Mouse (Mus musculus) intestine, embryonic 14.5 days (tissue): ENCODE results near the gene Vwa2. TPM values are rescaled to one million over a fixed set of nuclear protein-coding genes. Genes with fewer than 3 reads are reported as not detected.

Source experiments
- ATAC-seq: fragments of 200-750 bp; cut with Nextera tagmentation; replicated peaks from 2 replicates; pipeline ENCODE4 v1.8.0; 2017; ENCODE audit warnings: low read depth, moderate number of reproducible peaks, moderate TSS enrichment, moderate library complexity; ENCODE audit not compliant: low FRiP score, low TSS enrichment
- DNase-seq: peaks from one replicate; pipeline ENCODE4 v3.0.0-alpha.2; 2018; ENCODE audit warnings: low spot score
- H3K27ac ChIP-seq: fragments of 300-500 bp; sonication (generic); 2 replicates; pipeline ENCODE4 v1.5.1; 2014; ENCODE audit warnings: low read depth, mild to moderate bottlenecking, control low read depth
- H3K27me3 ChIP-seq: fragments of 300-500 bp; sonication (generic); replicated peaks from 2 replicates; pipeline ENCODE4 v1.6.1; 2014; ENCODE audit warnings: low read length, control low read depth; ENCODE audit not compliant: control insufficient read depth, insufficient read depth
- H3K36me3 ChIP-seq: fragments of 300-500 bp; sonication (generic); 2 replicates; pipeline ENCODE4 v1.6.1; 2014; ENCODE audit warnings: low read length, control low read depth; ENCODE audit not compliant: control insufficient read depth, insufficient read depth
- H3K4me1 ChIP-seq: fragments of 300-500 bp; sonication (generic); replicated peaks from 2 replicates; pipeline ENCODE4 v1.6.1; 2014; ENCODE audit warnings: low read length, control low read depth, mixed read lengths; ENCODE audit not compliant: control insufficient read depth, insufficient read depth
- H3K4me2 ChIP-seq: fragments of 300-500 bp; sonication (generic); 2 replicates; pipeline ENCODE4 v1.6.1; 2014; ENCODE audit warnings: low read length
- H3K4me3 ChIP-seq: fragments of 300-500 bp; sonication (generic); 2 replicates; pipeline ENCODE4 v1.5.1; 2014; ENCODE audit warnings: low read depth, low read length, control low read depth, mixed read lengths
- H3K9ac ChIP-seq: fragments of 300-500 bp; sonication (generic); 2 replicates; pipeline ENCODE4 v1.6.1; 2014; ENCODE audit warnings: mild to moderate bottlenecking, low read length
- H3K9me3 ChIP-seq: fragments of 300-500 bp; sonication (generic); 2 replicates; pipeline ENCODE4 v1.6.1; 2016; ENCODE audit warnings: low read length, control low read depth; ENCODE audit not compliant: control insufficient read depth
- WGBS: fragments of 180-500 bp; shearing (Covaris S2); extraction: QIAGEN DNeasy Blood & Tissue Kit; methylation state at CpG from one replicate; pipeline ENCODE4 v1.1.7; 2014; 5-methylcytosine and 5-hydroxymethylcytosine counted together
- polyA plus RNA-seq: library from polyadenylated mRNA; unstranded; fragments of >200 nt; fragmentation: Nextera tagmentation; extraction: Ambion mirVana; gene quantifications from 2 replicates; pipeline ENCODE4 v1.2.1, GENCODE M21; 2014

The Vwa2 gene
- polyA plus RNA-seq, 1 experiment from 2014 or later = 1.8 TPM

DNA sequence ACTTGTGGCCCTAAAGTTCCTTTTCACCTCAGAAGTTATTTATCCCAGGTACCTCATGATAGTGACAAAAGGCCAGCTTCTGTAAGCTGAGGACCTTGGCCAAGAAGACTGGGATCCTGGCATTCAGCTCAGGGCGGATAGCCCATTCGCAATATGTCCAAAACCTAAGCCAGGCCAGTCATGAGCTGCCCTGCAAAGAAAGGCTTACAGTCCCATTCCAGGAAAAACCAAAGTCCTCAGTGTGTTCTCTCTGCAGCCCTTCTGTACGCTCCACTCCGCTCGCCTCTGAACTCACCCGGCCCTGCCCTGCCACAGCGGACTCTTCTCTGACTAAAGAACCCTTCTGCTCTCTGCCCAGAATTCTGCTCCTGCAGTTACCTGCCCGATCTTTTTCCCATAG, 62.2 kb downstream of the Vwa2 start:
- H3K27ac ChIP-seq = no peak overlapping the region
- H3K9ac ChIP-seq = no peak overlapping the region
- DNase-seq (no peak), ATAC-seq (no peak)
- no peak overlapping the region for H3K4me2 ChIP-seq
- WGBS = 96% methylated on average over 8 of the region's 8 CpGs
- no peaks in the 10 kb centered on the region for H3K27me3 ChIP-seq
- H3K9me3 ChIP-seq = no peaks in the 10 kb centered on the region
- no peaks in the 10 kb centered on the region for H3K4me1 ChIP-seq
- H3K4me3 ChIP-seq = no peak overlapping the region
- 0 out of 2 replicates have a peak, but pooled peaks cover 6% of the 10 kb centered on the region for H3K36me3 ChIP-seq

DNA sequence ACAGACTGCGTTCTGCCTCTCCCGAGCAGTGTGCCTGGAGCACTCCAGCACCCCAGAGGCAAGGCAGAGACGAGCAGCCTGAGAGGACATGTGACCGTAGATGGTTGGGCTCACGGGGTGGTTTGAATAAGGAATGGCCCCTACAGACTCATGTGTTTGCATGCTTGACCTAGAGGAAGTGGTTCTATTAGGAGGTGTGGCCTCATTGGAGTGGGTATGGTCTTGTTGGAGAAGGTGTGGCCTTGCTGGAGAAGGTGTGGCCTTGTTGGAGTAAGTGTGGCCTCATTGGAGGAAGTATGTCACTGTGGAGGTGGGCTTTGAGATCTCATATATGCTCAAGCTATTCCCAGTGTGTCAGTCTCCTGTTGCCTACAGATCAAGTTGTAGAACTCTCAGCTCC, 63.9 kb downstream of the Vwa2 start:
- Histone ChIP-seq H3K36me3 (peaks cover 8% of the 10 kb centered on the region; the same call in 1 of the 2 replicates), H3K4me3 (no peak overlapping the region), H3K9ac (no peak overlapping the region), H3K4me1 (no peaks in the 10 kb centered on the region), H3K27me3 (no peaks in the 10 kb centered on the region), H3K4me2 (no peak overlapping the region), H3K9me3 (no peaks in the 10 kb centered on the region), H3K27ac (no peak overlapping the region)
- DNase-seq (no peak), ATAC-seq (no peak)
- WGBS = 91% methylated on average over 5 of the region's 5 CpGs

DNA sequence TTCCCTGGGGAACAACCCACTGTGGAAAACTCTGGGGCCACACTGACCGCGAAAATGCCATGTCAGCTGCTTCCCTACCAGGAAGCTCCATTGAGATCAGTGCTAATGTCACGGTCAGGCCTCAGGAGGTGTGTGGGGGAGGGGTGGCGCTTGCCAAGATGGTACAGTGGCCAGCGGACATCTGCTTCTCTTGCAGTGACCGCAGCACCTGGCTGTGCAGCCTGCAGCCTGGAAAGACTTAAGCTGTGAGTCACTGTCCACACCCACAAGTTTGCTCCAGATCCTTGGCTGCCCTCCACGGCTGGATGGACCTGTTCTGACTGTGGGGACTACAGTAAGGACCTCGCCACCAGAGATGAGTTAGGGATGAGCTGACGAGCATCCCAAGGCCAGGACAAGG, 65.8 kb downstream of the Vwa2 start:
- Histone ChIP-seq H3K27ac (no peak overlapping the region), H3K4me3 (no peak overlapping the region), H3K9ac (no peak overlapping the region), H3K27me3 (no peaks in the 10 kb centered on the region), H3K9me3 (no peaks in the 10 kb centered on the region), H3K4me1 (no peaks in the 10 kb centered on the region), H3K4me2 (no peak overlapping the region), H3K36me3 (peaks cover 14% of the 10 kb centered on the region; the same call in 1 of the 2 replicates)
- WGBS = 86% methylated on average over 9 of the region's 9 CpGs
- ATAC-seq (no peak), DNase-seq (no peak)

DNA sequence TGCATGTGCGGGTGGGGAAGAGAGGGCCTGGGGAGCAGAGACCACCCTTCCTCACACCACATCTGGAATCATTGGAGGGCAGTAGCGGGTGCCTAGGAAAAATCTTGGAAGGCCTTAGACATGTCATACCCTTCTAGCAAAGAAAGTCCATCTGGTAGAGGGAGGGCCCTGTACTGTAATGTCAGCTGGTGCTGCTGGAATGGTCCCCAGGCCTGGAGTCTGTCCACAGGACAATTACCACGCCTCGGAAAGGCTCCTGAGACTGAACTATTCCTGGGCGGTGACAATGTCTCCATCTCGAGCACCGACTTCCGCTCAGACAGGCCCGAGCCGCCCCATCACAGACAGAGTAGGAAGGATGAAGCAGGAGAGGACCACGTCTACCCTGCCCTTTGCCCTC, 66.5 kb downstream of the Vwa2 start:
- WGBS = 86% methylated on average over 11 of the region's 11 CpGs
- H3K27me3 ChIP-seq = no peaks in the 10 kb centered on the region
- H3K4me2 ChIP-seq = no peak overlapping the region
- H3K9ac ChIP-seq = no peak overlapping the region
- H3K4me1 ChIP-seq = no peaks in the 10 kb centered on the region
- peaks cover 13% of the 10 kb centered on the region; the same call in 1 of the 2 replicates for H3K36me3 ChIP-seq
- ATAC-seq (no peak), DNase-seq (no peak)
- no peak overlapping the region for H3K4me3 ChIP-seq
- H3K27ac ChIP-seq = no peak overlapping the region
- H3K9me3 ChIP-seq = no peaks in the 10 kb centered on the region

GRCm38 (mm10) chr19:56942216-56942615, 68.2 kb downstream of the Vwa2 start:
- H3K9me3 ChIP-seq = no peaks in the 10 kb centered on the region
- H3K4me2 ChIP-seq = no peak overlapping the region
- H3K27me3 ChIP-seq = no peaks in the 10 kb centered on the region
- DNase-seq (no peak), ATAC-seq (no peak)
- no peak overlapping the region for H3K27ac ChIP-seq
- H3K36me3 ChIP-seq = peaks cover 8% of the 10 kb centered on the region; the same call in 1 of the 2 replicates
- H3K4me1 ChIP-seq = 0 out of 2 replicates have a peak, but pooled peaks cover 4% of the 10 kb centered on the region
- no peak overlapping the region for H3K4me3 ChIP-seq
- WGBS = 87% methylated on average over 7 of the region's 7 CpGs
- no peak overlapping the region for H3K9ac ChIP-seq

GRCm38 (mm10) chr19:56944211-56944610, 70.2 kb downstream of the Vwa2 start:
- no peak overlapping the region for H3K4me2 ChIP-seq
- H3K9me3 ChIP-seq = no peaks in the 10 kb centered on the region
- no peak for ATAC-seq
- peaks cover 8% of the 10 kb centered on the region; the same call in 1 of the 2 replicates for H3K36me3 ChIP-seq
- no peaks in the 10 kb centered on the region for H3K27me3 ChIP-seq
- DNase-seq = no peak
- H3K4me3 ChIP-seq = no peak overlapping the region
- 0 out of 2 replicates have a peak, but pooled peaks cover 7% of the 10 kb centered on the region for H3K4me1 ChIP-seq
- peak overlapping the region; percentile 51 for H3K27ac ChIP-seq
- H3K9ac ChIP-seq = no peak overlapping the region
- WGBS = 41% methylated on average over 9 of the region's 9 CpGs

GRCm38 (mm10) chr19:56944826-56945225, 70.8 kb downstream of the Vwa2 start:
- no peak overlapping the region for H3K4me2 ChIP-seq
- peak overlapping the region; percentile 51; the same call in 1 of the 2 replicates for H3K27ac ChIP-seq
- ATAC-seq (no peak), DNase-seq (no peak)
- H3K9me3 ChIP-seq = no peaks in the 10 kb centered on the region
- H3K9ac ChIP-seq = no peak overlapping the region
- H3K4me1 ChIP-seq = 0 out of 2 replicates have a peak, but pooled peaks cover 7% of the 10 kb centered on the region
- no peaks in the 10 kb centered on the region for H3K27me3 ChIP-seq
- peaks cover 8% of the 10 kb centered on the region; the same call in 1 of the 2 replicates for H3K36me3 ChIP-seq
- WGBS = 92% methylated on average over 3 of the region's 3 CpGs
- no peak overlapping the region for H3K4me3 ChIP-seq

DNA sequence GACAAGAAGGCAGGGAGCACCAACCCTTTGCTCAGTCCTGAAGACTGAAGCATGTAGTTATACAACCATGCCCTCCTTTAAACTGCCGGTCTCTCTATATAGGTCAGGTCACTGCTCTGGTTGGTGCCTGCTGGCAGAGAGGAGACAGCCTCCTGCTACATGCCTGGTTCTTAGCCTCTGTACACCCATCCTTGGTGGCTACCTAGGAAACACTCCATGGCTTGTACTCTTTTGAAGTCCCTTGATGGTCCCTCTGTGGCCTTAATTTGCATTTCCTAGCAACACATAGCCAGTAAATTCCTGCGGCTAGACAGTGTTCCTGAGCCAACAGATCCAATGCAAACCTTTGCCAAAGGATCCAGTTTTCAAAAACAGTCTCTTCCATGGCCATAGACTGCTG, 71.6 kb downstream of the Vwa2 start:
- Histone ChIP-seq H3K27ac (no peak overlapping the region), H3K4me3 (no peak overlapping the region), H3K4me1 (0 out of 2 replicates have a peak, but pooled peaks cover 11% of the 10 kb centered on the region), H3K36me3 (peaks cover 8% of the 10 kb centered on the region; the same call in 1 of the 2 replicates), H3K9me3 (no peaks in the 10 kb centered on the region), H3K27me3 (no peaks in the 10 kb centered on the region), H3K4me2 (no peak overlapping the region), H3K9ac (no peak overlapping the region)
- 72% methylated on average over 2 of the region's 2 CpGs for WGBS
- no peak for ATAC-seq
- no peak for DNase-seq

GRCm38 (mm10) chr19:56946277-56946676, 72.2 kb downstream of the Vwa2 start:
- DNase-seq (no peak), ATAC-seq (no peak)
- H3K27me3 ChIP-seq = no peaks in the 10 kb centered on the region
- H3K9me3 ChIP-seq = no peaks in the 10 kb centered on the region
- no peak overlapping the region for H3K27ac ChIP-seq
- 82% methylated on average over 7 of the region's 7 CpGs for WGBS
- H3K36me3 ChIP-seq = peaks cover 8% of the 10 kb centered on the region; the same call in 1 of the 2 replicates
- H3K9ac ChIP-seq = no peak overlapping the region
- H3K4me2 ChIP-seq = no peak overlapping the region
- H3K4me3 ChIP-seq = no peak overlapping the region
- H3K4me1 ChIP-seq = 0 out of 2 replicates have a peak, but pooled peaks cover 11% of the 10 kb centered on the region
